Mouse (Mus musculus) MEL (cell line): ENCODE results near the gene Casz1. TPM values are rescaled to one million over a fixed set of nuclear protein-coding genes. Genes with fewer than 3 reads are reported as not detected.

Source experiments
- DNase-seq: peaks from one replicate; pipeline ENCODE4 v3.0.0; 2011; ENCODE audit warnings: low read depth, low spot score
- H3K27ac ChIP-seq: 2 replicates; pipeline ENCODE4 v1.5.1; 2012; ENCODE audit warnings: low read depth, mild to moderate bottlenecking, control low read depth, low read length, moderate library complexity; ENCODE audit not compliant: control insufficient read depth
- H3K27me3 ChIP-seq, 2 experiments: fragments of 150-350 bp in 1 of 2; sonication (generic) in 1 of 2; 2 replicates each; pipeline ENCODE4 v1.6.1; 2012; ENCODE audit warnings: low read length in 2 of 2, mild to moderate bottlenecking in 2 of 2, improper control_type of control experiment in 1 of 2, moderate library complexity in 1 of 2; ENCODE audit not compliant: insufficient read depth in 2 of 2, control insufficient read depth in 1 of 2
- H3K36me3 ChIP-seq, 2 experiments: 2 replicates each; pipeline ENCODE4 v1.6.1; 2012 to 2014; ENCODE audit warnings: low read length in 2 of 2, improper control_type of control experiment in 1 of 2, inconsistent platforms in 1 of 2, mild to moderate bottlenecking in 1 of 2; ENCODE audit not compliant: insufficient read depth in 2 of 2, control insufficient read depth in 1 of 2
- H3K4me1 ChIP-seq, 2 experiments: fragments of 150-350 bp in 1 of 2; sonication (generic) in 1 of 2; 2 replicates each; pipeline ENCODE4 v1.6.1; 2012; ENCODE audit warnings: low read length in 2 of 2, improper control_type of control experiment in 1 of 2, mild to moderate bottlenecking in 1 of 2; ENCODE audit not compliant: insufficient read depth in 2 of 2, control insufficient read depth in 1 of 2
- H3K4me3 ChIP-seq, 2 experiments: fragments of 150-350 bp in 1 of 2; sonication (generic) in 1 of 2; 2 replicates each; pipeline ENCODE4 v1.5.1; 2012; ENCODE audit warnings: low read depth in 2 of 2, low read length in 2 of 2, mild to moderate bottlenecking in 2 of 2, moderate library complexity in 2 of 2, control low read depth in 1 of 2, improper control_type of control experiment in 1 of 2; ENCODE audit not compliant: control insufficient read depth in 1 of 2, insufficient read depth in 1 of 2
- H3K79me2 ChIP-seq: 2 replicates; pipeline ENCODE4 v1.6.1; 2012; ENCODE audit warnings: mild to moderate bottlenecking, low read length, moderate library complexity; ENCODE audit not compliant: control insufficient read depth, poor library complexity, insufficient read depth
- H3K9ac ChIP-seq: 2 replicates; pipeline ENCODE4 v1.6.1; 2012; ENCODE audit warnings: low read depth, mild to moderate bottlenecking, control low read depth, low read length, moderate library complexity; ENCODE audit not compliant: control insufficient read depth, poor library complexity, severe bottlenecking
- H3K9me3 ChIP-seq: fragments of 150-350 bp; sonication (generic); replicated peaks from 2 replicates; pipeline ENCODE4 v1.6.1; 2012; ENCODE audit warnings: mild to moderate bottlenecking, low read length, improper control_type of control experiment, moderate library complexity; ENCODE audit not compliant: insufficient read depth
- BHLHE40 ChIP-seq: IDR thresholded peaks from 2 replicates; pipeline ENCODE4 v1.6.1; 2012; ENCODE audit warnings: low read depth, mild to moderate bottlenecking, inconsistent platforms, low read length, improper control_type of control experiment, borderline replicate concordance
- CHD2 ChIP-seq: IDR thresholded peaks from 2 replicates; pipeline ENCODE4 v1.6.1; 2011; ENCODE audit warnings: low read length, improper control_type of control experiment
- E2F4 ChIP-seq: IDR thresholded peaks from 2 replicates; pipeline ENCODE4 v1.6.1; 2011; ENCODE audit warnings: low read depth, low read length, improper control_type of control experiment, borderline replicate concordance
- EP300 ChIP-seq, 2 experiments: IDR thresholded peaks; 2 replicates each; pipeline ENCODE4 v1.6.1; 2011; ENCODE audit warnings: improper control_type of control experiment in 2 of 2, low read length in 2 of 2, low read depth in 1 of 2, mild to moderate bottlenecking in 1 of 2
- ETS1 ChIP-seq: IDR thresholded peaks from 2 replicates; pipeline ENCODE4 v1.6.1; 2012; ENCODE audit warnings: low read depth, mild to moderate bottlenecking, inconsistent platforms, low read length, improper control_type of control experiment, moderate library complexity
- GABPA ChIP-seq: IDR thresholded peaks from 2 replicates; pipeline ENCODE4 v1.6.1; 2012; ENCODE audit warnings: low read depth, mild to moderate bottlenecking, inconsistent platforms, low read length, improper control_type of control experiment, moderate library complexity
- GATA1 ChIP-seq: IDR thresholded peaks from 2 replicates; pipeline ENCODE4 v1.6.1; 2011; ENCODE audit warnings: low read depth, low read length, improper control_type of control experiment
- HCFC1 ChIP-seq: IDR thresholded peaks from 2 replicates; pipeline ENCODE4 v1.6.1; 2012; ENCODE audit warnings: low read depth, mild to moderate bottlenecking, inconsistent platforms, low read length, improper control_type of control experiment, moderate library complexity
- JUND ChIP-seq: IDR thresholded peaks from 2 replicates; pipeline ENCODE4 v1.6.1; 2011; ENCODE audit warnings: low read depth, mild to moderate bottlenecking, improper control_type of control experiment, low read length
- KAT2A ChIP-seq: conservative IDR thresholded peaks from 2 replicates; pipeline ENCODE4 v1.6.1; 2012; ENCODE audit warnings: low read depth, low read length, improper control_type of control experiment, inconsistent platforms
- MEF2A ChIP-seq: IDR thresholded peaks from 2 replicates; pipeline ENCODE4 v1.6.1; 2014; ENCODE audit warnings: low read depth, mild to moderate bottlenecking, inconsistent platforms, low read length, improper control_type of control experiment; ENCODE audit not compliant: poor library complexity, insufficient replicate concordance, severe bottlenecking; ENCODE audit errors: extremely low read depth
- MXI1 ChIP-seq: IDR thresholded peaks from 2 replicates; pipeline ENCODE4 v1.6.1; 2011; ENCODE audit warnings: mild to moderate bottlenecking, low read depth, low read length, improper control_type of control experiment
- MYB ChIP-seq: IDR thresholded peaks from 2 replicates; pipeline ENCODE4 v1.6.1; 2011; ENCODE audit warnings: mild to moderate bottlenecking, low read depth, low read length, improper control_type of control experiment
- NRF1 ChIP-seq: IDR thresholded peaks from 2 replicates; pipeline ENCODE4 v1.6.1; 2014; ENCODE audit warnings: low read depth, mild to moderate bottlenecking, inconsistent platforms, low read length, improper control_type of control experiment, moderate library complexity; ENCODE audit not compliant: poor library complexity, insufficient read depth, severe bottlenecking
- POLR2AphosphoS2 ChIP-seq: IDR thresholded peaks from 2 replicates; pipeline ENCODE4 v1.6.1; 2011; ENCODE audit warnings: low read length, improper control_type of control experiment
- RAD21 ChIP-seq: IDR thresholded peaks from 2 replicates; pipeline ENCODE4 v1.6.1; 2011; ENCODE audit warnings: mild to moderate bottlenecking, low read depth, low read length, improper control_type of control experiment
- SIN3A ChIP-seq: IDR thresholded peaks from 2 replicates; pipeline ENCODE4 v1.6.1; 2012; ENCODE audit warnings: low read length, improper control_type of control experiment, inconsistent platforms
- SMC3 ChIP-seq: IDR thresholded peaks from 2 replicates; pipeline ENCODE4 v1.6.1; 2011; ENCODE audit warnings: low read depth, low read length, improper control_type of control experiment
- TCF12 ChIP-seq: IDR thresholded peaks from 2 replicates; pipeline ENCODE4 v1.6.1; 2014; ENCODE audit warnings: low read depth, mild to moderate bottlenecking, inconsistent platforms, low read length, improper control_type of control experiment, moderate library complexity
- ZKSCAN1 ChIP-seq: IDR thresholded peaks from 2 replicates; pipeline ENCODE4 v1.6.1; 2012; ENCODE audit warnings: low read depth, mild to moderate bottlenecking, inconsistent platforms, low read length, improper control_type of control experiment, moderate library complexity
- ZNF384 ChIP-seq: IDR thresholded peaks from 2 replicates; pipeline ENCODE4 v1.6.1; 2012; ENCODE audit warnings: low read depth, mild to moderate bottlenecking, inconsistent platforms, low read length, improper control_type of control experiment
- polyA plus RNA-seq, 2 experiments: library from polyadenylated mRNA; stranded (reverse) in 1 of 2; unstranded in 1 of 2; fragments of >175 nt in 1 of 2; fragments of >200 nt in 1 of 2; gene quantifications; 2 replicates each; pipeline versions ENCODE4 v1.2.1 to v1.2.4; 2012; ENCODE audit warnings: low replicate concordance in 2 of 2, low read depth in 1 of 2; ENCODE audit not compliant: insufficient read length in 2 of 2, insufficient read depth in 1 of 2, missing spikeins in 1 of 2
- total RNA-seq: library from RNA; depleted of rRNA; stranded (reverse); fragments of 300-350 nt; gene quantifications from 2 replicates; pipeline ENCODE4 v1.2.3, GENCODE M21; 2012

Gene Casz1
- total and polyA plus RNA-seq, 3 experiments = 1.3 to 3.2 TPM; not detected in 1

DNA sequence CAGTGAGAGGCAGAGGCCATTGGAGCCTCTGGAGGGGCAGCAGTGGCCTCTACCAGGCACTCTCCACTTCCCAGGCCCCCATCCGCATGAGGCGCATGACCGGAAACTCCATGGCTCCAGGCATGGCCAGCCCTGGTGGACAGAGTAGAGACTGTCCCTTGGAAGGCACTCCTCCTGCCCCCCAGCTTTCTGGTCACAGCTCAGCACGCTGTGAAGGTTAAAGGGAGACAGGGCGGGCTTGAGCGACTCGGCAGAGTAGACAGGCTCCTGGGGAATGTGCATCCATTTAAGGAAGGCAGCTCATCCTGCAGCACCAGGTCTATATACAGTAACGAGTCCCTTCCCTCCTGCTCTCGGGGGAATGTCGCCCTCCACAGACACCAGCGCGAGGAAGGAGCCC is 155.8 kb downstream of the Casz1 start:
- Histone ChIP-seq H3K4me3 (no peak overlapping the region), H3K27me3 (no peaks in the 10 kb centered on the region), H3K36me3 (no peaks in the 10 kb centered on the region), H3K27ac (no peak overlapping the region), H3K4me1 (no peaks in the 10 kb centered on the region), H3K9me3 (no peaks in the 10 kb centered on the region), H3K79me2 (no peaks in the 10 kb centered on the region), H3K9ac (no peak overlapping the region)
- DNase-seq = no peak
- no peak for TF ChIP-seq E2F4
- no peak for TF ChIP-seq ZNF384
- TF ChIP-seq ZKSCAN1 = no peak
- no peak for TF ChIP-seq SIN3A
- TF ChIP-seq EP300 (IDR thresholded peaks at IDR 0.05; ENCODE audit: low read depth in 1 of 2, low read length in 2 of 2) = no peak
- no peak for TF ChIP-seq HCFC1
- no peak for TF ChIP-seq TCF12
- no peak for TF ChIP-seq MXI1
- no peak for TF ChIP-seq ETS1
- TF ChIP-seq KAT2A = no peak
- TF ChIP-seq NRF1 = no peak
- no peak for TF ChIP-seq BHLHE40
- TF ChIP-seq SMC3 = no peak
- no peak for TF ChIP-seq GATA1

DNA sequence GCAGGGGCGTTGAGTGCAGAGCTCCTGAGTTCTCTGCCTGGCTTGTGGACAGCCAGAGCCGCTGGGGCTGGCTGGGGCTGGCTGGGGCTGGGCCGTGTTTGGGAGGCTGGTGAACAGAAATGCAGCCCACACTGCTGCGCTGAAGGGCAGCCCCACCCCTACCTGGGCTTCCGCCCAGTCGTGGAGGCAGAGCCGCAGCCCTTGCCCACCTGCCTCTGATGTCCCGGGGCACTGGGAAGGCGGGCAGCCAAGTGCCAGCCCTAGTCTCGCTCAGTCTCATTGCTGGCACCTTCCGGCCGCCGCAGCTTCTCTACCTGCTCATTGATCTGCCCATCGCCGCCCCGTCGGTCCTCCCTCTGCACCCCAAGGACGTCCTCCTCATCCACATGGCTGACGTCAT is 156.9 kb downstream of the Casz1 start:
- no peak overlapping the region for H3K27ac ChIP-seq
- H3K9ac ChIP-seq = no peak overlapping the region
- H3K9me3 ChIP-seq = no peaks in the 10 kb centered on the region
- H3K27me3 ChIP-seq = no peaks in the 10 kb centered on the region
- H3K4me3 ChIP-seq = no peak overlapping the region
- no peaks in the 10 kb centered on the region for H3K4me1 ChIP-seq
- TF ChIP-seq JUND = no peak
- TF ChIP-seq NRF1 = no peak
- no peak for TF ChIP-seq RAD21
- no peak for TF ChIP-seq HCFC1
- TF ChIP-seq GABPA = no peak
- TF ChIP-seq CHD2 = no peak
- no peak for TF ChIP-seq MEF2A
- TF ChIP-seq ETS1 = no peak
- TF ChIP-seq KAT2A = no peak
- no peak for TF ChIP-seq POLR2AphosphoS2
- TF ChIP-seq MYB = no peak
- H3K79me2 ChIP-seq = no peaks in the 10 kb centered on the region
- H3K36me3 ChIP-seq = no peaks in the 10 kb centered on the region
- no peak for DNase-seq
